ENCODE assay signal across 9 mouse cellular contexts in the genomic region with DNA sequence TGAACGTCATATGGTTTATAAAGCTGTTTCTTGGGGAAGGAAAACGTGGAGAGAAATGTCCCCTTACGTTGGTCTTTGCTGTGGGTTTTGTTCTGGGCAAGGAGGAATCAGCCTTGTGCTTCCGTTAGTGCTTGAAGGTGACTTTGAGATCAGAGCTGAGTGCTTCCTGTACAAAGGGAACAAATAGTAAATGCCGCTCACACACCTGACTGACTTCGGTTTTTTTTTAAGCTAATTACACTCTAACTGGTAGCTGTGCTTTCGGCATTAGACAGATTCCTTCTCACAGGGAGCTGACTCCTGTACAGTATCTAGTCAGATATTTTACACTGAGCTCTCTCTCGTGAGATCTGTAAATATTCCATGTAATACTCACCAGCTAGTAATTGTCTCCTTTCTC. TPM values are rescaled to one million over a fixed set of nuclear protein-coding genes. Genes with fewer than 3 reads are reported as not detected.
DNase-seq lines count a peak whose midpoint lies in the region; ATAC-seq and TF ChIP-seq lines count a peak whose summit lies in the region.
"Had no signal": no experiment of that assay in that cellular context is flagged by ENCODE, and none has a peak within 500 bp of the region (broad histone marks: within the 10 kb centered on the region; RNA-seq: fewer than 3 reads in every experiment).

No protein-coding gene starts in this region.

- 43% methylated on average over 8 of the region's 8 CpGs for WGBS in heart, embryonic 13.5 days
- 37% methylated on average over 8 of the region's 8 CpGs for WGBS in stomach, embryonic 14.5 days
- 31% methylated on average over 8 of the region's 8 CpGs for WGBS in stomach, postnatal 0 days

- H3K27me3 ChIP-seq in heart, embryonic 13.5 days (replicated peaks), result no peaks in the 10 kb centered on the region
- H3K27me3 ChIP-seq in stomach, embryonic 14.5 days (ENCODE audit: control insufficient read depth, insufficient read depth, low read length), result no peaks in the 10 kb centered on the region
- H3K27me3 ChIP-seq in stomach, postnatal 0 days (ENCODE audit: control insufficient read depth, insufficient read depth, low read length), result no peaks in the 10 kb centered on the region
- H3K27me3 ChIP-seq in splenic B cell, adult 2 months (ENCODE audit: control insufficient read depth, insufficient read depth, low read length, poor library complexity, severe bottlenecking), result no peaks in the 10 kb centered on the region

- no peak for TF ChIP-seq EP300 in stomach, postnatal 0 days (optimal IDR thresholded peaks at IDR 0.05)

- DNase-seq in heart, adult 18-20 months, result no peak
- DNase-seq in stomach, postnatal 0 days (ENCODE audit: low spot score), result no peak
- DNase-seq in splenic B cell, adult 2 months (ENCODE audit: low read depth, low spot score), result peak; percentile 75
- DNase-seq in cerebellum, adult 11-12 months, result no peak
- DNase-seq in ovary, postnatal 14 days (ENCODE audit: low spot score), result no peak

- peak overlapping the region; percentile 12 for H3K4me2 ChIP-seq in heart, embryonic 13.5 days
- no peak overlapping the region for H3K4me2 ChIP-seq in stomach, embryonic 14.5 days (replicated peaks; ENCODE audit: low read depth, low read length)
- no peak overlapping the region for H3K4me2 ChIP-seq in stomach, postnatal 0 days (replicated peaks; ENCODE audit: low read depth)

- no peak for ATAC-seq in heart, embryonic 13.5 days (ENCODE audit: extremely low read depth, insufficient number of reproducible peaks, low FRiP score, low TSS enrichment)
- ATAC-seq in stomach, embryonic 14.5 days (ENCODE audit: insufficient number of reproducible peaks, insufficient read depth, low FRiP score, low read depth), result no peak
- no peak for ATAC-seq in stomach, postnatal 0 days (ENCODE audit: low FRiP score, low TSS enrichment)
- ATAC-seq in inflammation-experienced regulatory T-cells, adult 6 months, result peak; percentile 81

- H3K9me3 ChIP-seq in heart, embryonic 13.5 days, result no peaks in the 10 kb centered on the region
- no peaks in the 10 kb centered on the region for H3K9me3 ChIP-seq in stomach, embryonic 14.5 days (ENCODE audit: control insufficient read depth, low read depth, low read length)
- no peaks in the 10 kb centered on the region for H3K9me3 ChIP-seq in stomach, postnatal 0 days (ENCODE audit: control insufficient read depth, low read length)

- H3K9ac ChIP-seq in heart, embryonic 13.5 days, result peak overlapping the region; percentile 45; the same call in 1 of the 2 replicates
- H3K9ac ChIP-seq in stomach, embryonic 14.5 days (replicated peaks; ENCODE audit: low read depth, low read length), result no peak overlapping the region
- no peak overlapping the region for H3K9ac ChIP-seq in stomach, postnatal 0 days (ENCODE audit: low read length)

- H3K4me3 ChIP-seq in heart, embryonic 13.5 days, result no peak overlapping the region
- no peak overlapping the region for H3K4me3 ChIP-seq in stomach, embryonic 14.5 days (ENCODE audit: low read depth, low read length)
- no peak overlapping the region for H3K4me3 ChIP-seq in stomach, postnatal 0 days (ENCODE audit: low read depth, low read length)

- H3K36me3 ChIP-seq in heart, embryonic 13.5 days, result no peaks in the 10 kb centered on the region
- H3K36me3 ChIP-seq in stomach, embryonic 14.5 days (ENCODE audit: control insufficient read depth, insufficient read depth, low read length), result no peaks in the 10 kb centered on the region
- H3K36me3 ChIP-seq in stomach, postnatal 0 days (ENCODE audit: control insufficient read depth, insufficient read depth, low read length), result no peaks in the 10 kb centered on the region
- H3K36me3 ChIP-seq in splenic B cell, adult 2 months (ENCODE audit: control insufficient read depth, insufficient read depth, low read length, poor library complexity, severe bottlenecking), result no peaks in the 10 kb centered on the region

- H3K4me1 ChIP-seq in heart, embryonic 13.5 days, result peaks cover 43% of the 10 kb centered on the region
- peaks cover 22% of the 10 kb centered on the region for H3K4me1 ChIP-seq in stomach, embryonic 14.5 days (ENCODE audit: control insufficient read depth, insufficient read depth, low read length)
- 0 out of 2 replicates have a peak, but pooled peaks cover 2% of the 10 kb centered on the region for H3K4me1 ChIP-seq in stomach, postnatal 0 days (replicated peaks; ENCODE audit: control insufficient read depth, insufficient read depth)

- H3K27ac ChIP-seq in heart, embryonic 13.5 days (replicated peaks), result peak overlapping the region; percentile 85
- 0 out of 2 replicates have a peak overlapping the region, but pooled peaks have one; percentile 4 for H3K27ac ChIP-seq in stomach, embryonic 14.5 days (ENCODE audit: low read length)
- H3K27ac ChIP-seq in stomach, postnatal 0 days (replicated peaks), result no peak overlapping the region
- H3K27ac ChIP-seq: macrophage had no signal

- no peak for TF ChIP-seq CTCF in stomach, postnatal 0 days (IDR thresholded peaks at IDR 0.05; ENCODE audit: low read depth)

RNA-seq across cellular contexts. Expression of a gene that starts 29.9 kb away (rescaled TPM):
- polyA plus RNA-seq in heart, embryonic 13.5 days (2015; fragmentation: Nextera tagmentation; extraction: Ambion mirVana), result 10.5 and 11.2 TPM in 2 replicates
- total RNA-seq in heart, adult 18-20 months (2021), result 10 to 100 TPM; 29.2 to 30.2 TPM
- 22.8 and 25.7 TPM in 2 replicates for polyA plus RNA-seq in stomach, embryonic 14.5 days (2014; fragmentation: Nextera tagmentation; extraction: Ambion mirVana)
- polyA plus RNA-seq in stomach, postnatal 0 days (2015; fragmentation: Nextera tagmentation; extraction: Ambion mirVana), result 7.5 and 8.3 TPM in 2 replicates
- polyA plus RNA-seq in inflammation-experienced regulatory T-cells, adult 6 months (2017; shearing (Covaris generic)), result 10 to 100 TPM; 36.0 to 74.1 (median 67.4) TPM
